Mouse (Mus musculus): ENCODE results near the gene Fez1. TPM values are rescaled to one million over a fixed set of nuclear protein-coding genes. Genes with fewer than 3 reads are reported as not detected.
A peak's percentile ranks its signal among the peaks of the same experiment; 100 is the strongest.

Fez1 gene
- polyA plus RNA-seq, 1 experiment from 2014 or later = 2.5 TPM

- TF ChIP-seq CTCF (IDR thresholded peaks at IDR 0.05; ENCODE audit: low read depth) = no peak
- 0 out of 2 replicates have a peak, but pooled peaks cover 6% of the 10 kb centered on the region for H3K4me1 ChIP-seq (replicated peaks; ENCODE audit: insufficient read depth, low read length)
- WGBS = 63% methylated on average over 6 of the region's 6 CpGs
Measured at GRCm38 (mm10) chr9:36831401-36831800, 9.7 kb downstream of the Fez1 start.

GRCm38 (mm10) chr9:36832529-36832928 is 10.9 kb downstream of the Fez1 start:
- peak; percentile 91 for ATAC-seq (replicated peaks; ENCODE audit: low FRiP score, low read depth)
- Histone ChIP-seq H3K27ac (no peak overlapping the region), H3K27me3 (ENCODE audit: insufficient read depth, low read length) (0 out of 2 replicates have a peak, but pooled peaks cover 7% of the 10 kb centered on the region), H3K9me3 (replicated peaks; ENCODE audit: low read length) (no peaks in the 10 kb centered on the region), H3K9ac (ENCODE audit: low read depth, low read length) (0 out of 2 replicates have a peak overlapping the region, but pooled peaks have one; percentile 15), H3K4me3 (replicated peaks; ENCODE audit: low read depth, low read length) (peak overlapping the region; percentile 37), H3K4me2 (ENCODE audit: low read length) (peak overlapping the region; percentile 80), H3K4me1 (replicated peaks; ENCODE audit: insufficient read depth, low read length) (0 out of 2 replicates have a peak, but pooled peaks cover 6% of the 10 kb centered on the region), H3K36me3 (ENCODE audit: insufficient read depth, low read length) (no peaks in the 10 kb centered on the region)
- no peak for TF ChIP-seq CTCF (IDR thresholded peaks at IDR 0.05; ENCODE audit: low read depth)
- under 1% methylated on average over 29 of the region's 32 CpGs for WGBS
- DNase-seq (ENCODE audit: low spot score) = peak; percentile 76

More at GRCm38 (mm10) chr9:36831401-36831800, 9.7 kb downstream of the Fez1 start:
- H3K4me3 ChIP-seq (replicated peaks; ENCODE audit: low read depth, low read length) = no peak overlapping the region
- H3K36me3 ChIP-seq (ENCODE audit: insufficient read depth, low read length) = no peaks in the 10 kb centered on the region
- H3K4me2 ChIP-seq (ENCODE audit: low read length) = no peak overlapping the region
- H3K9me3 ChIP-seq (replicated peaks; ENCODE audit: low read length) = no peaks in the 10 kb centered on the region
- H3K27me3 ChIP-seq (ENCODE audit: insufficient read depth, low read length) = 0 out of 2 replicates have a peak, but pooled peaks cover 7% of the 10 kb centered on the region
- no peak for DNase-seq (ENCODE audit: low spot score)
- H3K27ac ChIP-seq = no peak overlapping the region
- no peak for ATAC-seq (replicated peaks; ENCODE audit: low FRiP score, low read depth)
- no peak overlapping the region for H3K9ac ChIP-seq (ENCODE audit: low read depth, low read length)

GRCm38 (mm10) chr9:36833043-36833881 is 11.6 kb downstream of the Fez1 start:
- Histone ChIP-seq H3K27me3 (ENCODE audit: insufficient read depth, low read length) (0 out of 2 replicates have a peak, but pooled peaks cover 7% of the 10 kb centered on the region), H3K4me1 (replicated peaks; ENCODE audit: insufficient read depth, low read length) (0 out of 2 replicates have a peak, but pooled peaks cover 6% of the 10 kb centered on the region), H3K36me3 (ENCODE audit: insufficient read depth, low read length) (no peaks in the 10 kb centered on the region), H3K27ac (no peak overlapping the region), H3K4me2 (ENCODE audit: low read length) (peak overlapping the region; percentile 80), H3K9me3 (replicated peaks; ENCODE audit: low read length) (no peaks in the 10 kb centered on the region), H3K4me3 (replicated peaks; ENCODE audit: low read depth, low read length) (peak overlapping the region; percentile 37), H3K9ac (ENCODE audit: low read depth, low read length) (no peak overlapping the region)
- WGBS = 3% methylated on average over 30 of the region's 31 CpGs
- DNase-seq (ENCODE audit: low spot score) (peak; percentile 15), ATAC-seq (replicated peaks; ENCODE audit: low FRiP score, low read depth) (peak; percentile 26; the same call in 1 of the 2 replicates)
- TF ChIP-seq CTCF (IDR thresholded peaks at IDR 0.05; ENCODE audit: low read depth) = no peak

- no peak for TF ChIP-seq CTCF (IDR thresholded peaks at IDR 0.05; ENCODE audit: low read depth)
- H3K4me2 ChIP-seq (ENCODE audit: low read length) = no peak overlapping the region
- DNase-seq (ENCODE audit: low spot score) = no peak
Measured at GRCm38 (mm10) chr9:36833914-36834313, 12.2 kb downstream of the Fez1 start.

GRCm38 (mm10) chr9:36846346-36846745 is 24.7 kb downstream of the Fez1 start:
- no peaks in the 10 kb centered on the region for H3K36me3 ChIP-seq (ENCODE audit: insufficient read depth, low read length)
- H3K9me3 ChIP-seq (replicated peaks; ENCODE audit: low read length) = no peaks in the 10 kb centered on the region
- no peak for TF ChIP-seq CTCF (IDR thresholded peaks at IDR 0.05; ENCODE audit: low read depth)
- DNase-seq (ENCODE audit: low spot score) (no peak), ATAC-seq (replicated peaks; ENCODE audit: low FRiP score, low read depth) (no peak)
- H3K4me2 ChIP-seq (ENCODE audit: low read length) = no peak overlapping the region
- no peak overlapping the region for H3K4me3 ChIP-seq (replicated peaks; ENCODE audit: low read depth, low read length)
- no peak overlapping the region for H3K9ac ChIP-seq (ENCODE audit: low read depth, low read length)
- 53% methylated on average over 4 of the region's 4 CpGs for WGBS
- H3K4me1 ChIP-seq (replicated peaks; ENCODE audit: insufficient read depth, low read length) = no peaks in the 10 kb centered on the region
- H3K27ac ChIP-seq = no peak overlapping the region
- no peaks in the 10 kb centered on the region for H3K27me3 ChIP-seq (ENCODE audit: insufficient read depth, low read length)

More at GRCm38 (mm10) chr9:36833914-36834313, 12.2 kb downstream of the Fez1 start:
- Histone ChIP-seq H3K4me1 (replicated peaks; ENCODE audit: insufficient read depth, low read length) (0 out of 2 replicates have a peak, but pooled peaks cover 6% of the 10 kb centered on the region), H3K36me3 (ENCODE audit: insufficient read depth, low read length) (no peaks in the 10 kb centered on the region), H3K27me3 (ENCODE audit: insufficient read depth, low read length) (0 out of 2 replicates have a peak, but pooled peaks cover 7% of the 10 kb centered on the region), H3K9me3 (replicated peaks; ENCODE audit: low read length) (no peaks in the 10 kb centered on the region), H3K27ac (no peak overlapping the region), H3K9ac (ENCODE audit: low read depth, low read length) (no peak overlapping the region), H3K4me3 (replicated peaks; ENCODE audit: low read depth, low read length) (no peak overlapping the region)
- ATAC-seq (replicated peaks; ENCODE audit: low FRiP score, low read depth) = no peak
- 47% methylated on average over 3 of the region's 3 CpGs for WGBS

- no peaks in the 10 kb centered on the region for H3K4me1 ChIP-seq (replicated peaks; ENCODE audit: insufficient read depth, low read length)
- H3K9ac ChIP-seq (ENCODE audit: low read depth, low read length) = no peak overlapping the region
- ATAC-seq (replicated peaks; ENCODE audit: low FRiP score, low read depth) (no peak), DNase-seq (ENCODE audit: low spot score) (no peak)
- no peaks in the 10 kb centered on the region for H3K36me3 ChIP-seq (ENCODE audit: insufficient read depth, low read length)
- no peak for TF ChIP-seq CTCF (IDR thresholded peaks at IDR 0.05; ENCODE audit: low read depth)
- no peak overlapping the region for H3K4me2 ChIP-seq (ENCODE audit: low read length)
- 53% methylated on average over 2 of the region's 2 CpGs for WGBS
- no peaks in the 10 kb centered on the region for H3K27me3 ChIP-seq (ENCODE audit: insufficient read depth, low read length)
- H3K9me3 ChIP-seq (replicated peaks; ENCODE audit: low read length) = no peaks in the 10 kb centered on the region
- H3K4me3 ChIP-seq (replicated peaks; ENCODE audit: low read depth, low read length) = no peak overlapping the region
- no peak overlapping the region for H3K27ac ChIP-seq
Measured at GRCm38 (mm10) chr9:36848661-36849060, 27.0 kb downstream of the Fez1 start.
